Mouse (Mus musculus): Measurements from ENCODE around the gene Fam102a.

Gene Fam102a

GRCm38 (mm10) chr2:32606161-32607142 is 71.3 kb downstream of the Fam102a start:
- in situ Hi-C loops (cut with MboI, MseI): no loop called here

GRCm38 (mm10) chr2:32607262-32607947 is 72.3 kb downstream of the Fam102a start:
- in situ Hi-C loops (cut with MboI, MseI): no loop called here

- in situ Hi-C loops (cut with MboI, MseI): no loop called here
Measured at GRCm38 (mm10) chr2:32608141-32608777, 73.1 kb downstream of the Fam102a start.

- in situ Hi-C loops (cut with MboI, MseI): no loop called here
Measured at GRCm38 (mm10) chr2:32608778-32609435, 73.8 kb downstream of the Fam102a start.

- in situ Hi-C loops (cut with MboI, MseI): no loop called here
Measured at GRCm38 (mm10) chr2:32610610-32611229, 75.6 kb downstream of the Fam102a start.

- in situ Hi-C loops (cut with MboI, MseI): no loop called here
Measured at GRCm38 (mm10) chr2:32612274-32612673, 77.1 kb downstream of the Fam102a start.

- in situ Hi-C loops (cut with MboI, MseI): no loop called here
Measured at GRCm38 (mm10) chr2:32617109-32617508, 82.0 kb downstream of the Fam102a start.

- in situ Hi-C loops (cut with MboI, MseI): no loop called here
Measured at GRCm38 (mm10) chr2:32617601-32618000, 82.5 kb downstream of the Fam102a start.

GRCm38 (mm10) chr2:32618051-32618450 is 82.9 kb downstream of the Fam102a start:
- in situ Hi-C loops (cut with MboI, MseI): no loop called here
